Mouse (Mus musculus): ENCODE measurements around the gene Lrrc75b. TPM values are rescaled to one million over a fixed set of nuclear protein-coding genes. Genes with fewer than 3 reads are reported as not detected.

The Lrrc75b gene
- polyA plus RNA-seq, 1 experiment from 2014 or later: 3.0 TPM

Other genes starting within 250 kb of the Lrrc75b start
- 3.0 and 4.0 TPM in 2 replicates for gene Adora2a, start 243.5 kb downstream of the Lrrc75b start, polyA plus RNA-seq (2014; fragmentation: Nextera tagmentation; extraction: Ambion mirVana)
- 0.13 and 0.38 TPM in 2 replicates for gene Upb1, start 159.2 kb downstream of the Lrrc75b start, polyA plus RNA-seq (2014; fragmentation: Nextera tagmentation; extraction: Ambion mirVana)
- gene Snrpd3, start 42.8 kb downstream of the Lrrc75b start, polyA plus RNA-seq (2014; fragmentation: Nextera tagmentation; extraction: Ambion mirVana): 167 and 168 TPM in 2 replicates
- 39.9 and 40.4 TPM in 2 replicates for gene Gucd1, start 42.4 kb downstream of the Lrrc75b start, polyA plus RNA-seq (2014; fragmentation: Nextera tagmentation; extraction: Ambion mirVana)
- gene Ggt1, start 1.3 kb upstream of the Lrrc75b start, polyA plus RNA-seq (2014; fragmentation: Nextera tagmentation; extraction: Ambion mirVana): 6.7 and 12.4 TPM in 2 replicates
- gene Ggt5, start 29.0 kb upstream of the Lrrc75b start, polyA plus RNA-seq (2014; fragmentation: Nextera tagmentation; extraction: Ambion mirVana): 7.8 and 8.4 TPM in 2 replicates
- gene Susd2, start 83.7 kb upstream of the Lrrc75b start, polyA plus RNA-seq (2014; fragmentation: Nextera tagmentation; extraction: Ambion mirVana): 11.8 and 13.0 TPM in 2 replicates
- gene Cabin1, start 204.0 kb upstream of the Lrrc75b start, polyA plus RNA-seq (2014; fragmentation: Nextera tagmentation; extraction: Ambion mirVana): 39.7 and 47.2 TPM in 2 replicates
- 57.4 and 64.9 TPM in 2 replicates for gene Ddt, start 213.1 kb upstream of the Lrrc75b start, polyA plus RNA-seq (2014; fragmentation: Nextera tagmentation; extraction: Ambion mirVana)
- not detected in 2 replicates for gene Gm20441, start 220.6 kb upstream of the Lrrc75b start, polyA plus RNA-seq (2014; fragmentation: Nextera tagmentation; extraction: Ambion mirVana)
- gene Gstt3, start 221.1 kb upstream of the Lrrc75b start, polyA plus RNA-seq (2014; fragmentation: Nextera tagmentation; extraction: Ambion mirVana): 28.0 and 28.7 TPM in 2 replicates
- 11.4 and 11.6 TPM in 2 replicates for gene Gstt1, start 238.3 kb upstream of the Lrrc75b start, polyA plus RNA-seq (2014; fragmentation: Nextera tagmentation; extraction: Ambion mirVana)